Mouse (Mus musculus): ENCODE results near the gene Pate3. TPM values are rescaled to one million over a fixed set of nuclear protein-coding genes. Genes with fewer than 3 reads are reported as not detected.

Gene Pate3
- not detected in 2 replicates for polyA plus RNA-seq (2012; rRNA removed)

GRCm38 (mm10) chr9:35648102-35648501, at the start of gene Pate3:
Gene Pate3 (minus strand): TSS chr9:35648202.

GRCm38 (mm10) chr9:35687013-35687412, 39.0 kb upstream of the Pate3 start, which contains the start of gene Pate1:
Gene Pate1 (minus strand): TSS chr9:35687390.

GRCm38 (mm10) chr9:35611841-35612240, 36.2 kb downstream of the Pate3 start, which contains the start of gene Pate4:
Gene Pate4 (minus strand): TSS chr9:35611941.

Other genes starting within 250 kb of the Pate3 start
- 11.3 and 11.8 TPM in 2 replicates for gene Cdon, start 227.1 kb downstream of the Pate3 start, polyA plus RNA-seq (2012; rRNA removed)
- gene Gm1113, start 129.9 kb downstream of the Pate3 start, polyA plus RNA-seq (2012; rRNA removed) = not detected in 2 replicates
- 16.9 and 17.4 TPM in 2 replicates for gene Ddx25, start 89.7 kb downstream of the Pate3 start, polyA plus RNA-seq (2012; rRNA removed)
- gene Pus3, start 89.6 kb downstream of the Pate3 start, polyA plus RNA-seq (2012; rRNA removed) = 15.5 and 17.2 TPM in 2 replicates
- 1.4 TPM in 2 replicates for gene Pate2, start 77.9 kb downstream of the Pate3 start, polyA plus RNA-seq (2012; rRNA removed)
- 12.1 and 12.5 TPM in 2 replicates for gene Hyls1, start 77.8 kb downstream of the Pate3 start, polyA plus RNA-seq (2012; rRNA removed)
- not detected in 2 replicates for gene Pate4, start 36.3 kb downstream of the Pate3 start, polyA plus RNA-seq (2012; rRNA removed)
- not detected in 2 replicates for gene Pate1, start 39.2 kb upstream of the Pate3 start, polyA plus RNA-seq (2012; rRNA removed)
- not detected in 2 replicates for gene Gm17677, start 92.8 kb upstream of the Pate3 start, polyA plus RNA-seq (2012; rRNA removed)
- not detected in 2 replicates for gene Gm17727, start 129.9 kb upstream of the Pate3 start, polyA plus RNA-seq (2012; rRNA removed)
- not detected in 2 replicates for gene Gm27235, start 141.9 kb upstream of the Pate3 start, polyA plus RNA-seq (2012; rRNA removed)
- gene D730048I06Rik, start 141.9 kb upstream of the Pate3 start, polyA plus RNA-seq (2012; rRNA removed) = not detected in 2 replicates
- not detected in 2 replicates for gene 9230110F15Rik, start 195.9 kb upstream of the Pate3 start, polyA plus RNA-seq (2012; rRNA removed)